Mouse (Mus musculus) WW6 (cell line): ENCODE measurements around the gene Ripor2.
A peak's percentile ranks its signal among the peaks of the same experiment; 100 is the strongest.

Source experiments
- DNase-seq: peaks from one replicate; pipeline ENCODE4 v3.0.0-alpha.2; 2013; ENCODE audit warnings: low read depth, low spot score

Ripor2 gene

GRCm38 (mm10) chr13:24584403-24584802 is 2.4 kb downstream of the Ripor2 start:
- DNase-seq: no peak

- no peak for DNase-seq
Measured at GRCm38 (mm10) chr13:24584841-24585240, 2.9 kb downstream of the Ripor2 start.

GRCm38 (mm10) chr13:24585369-24585768 is 3.4 kb downstream of the Ripor2 start:
- DNase-seq: no peak

GRCm38 (mm10) chr13:24587192-24587895 is 5.4 kb downstream of the Ripor2 start:
- DNase-seq: no peak

GRCm38 (mm10) chr13:24588603-24589002 is 6.6 kb downstream of the Ripor2 start:
- no peak for DNase-seq

- no peak for DNase-seq
Measured at GRCm38 (mm10) chr13:24591737-24592136, 9.7 kb downstream of the Ripor2 start.

- no peak for DNase-seq
Measured at GRCm38 (mm10) chr13:24594303-24594702, 12.3 kb downstream of the Ripor2 start.

- DNase-seq: no peak
Measured at GRCm38 (mm10) chr13:24599631-24600041, 17.6 kb downstream of the Ripor2 start.

GRCm38 (mm10) chr13:24602978-24603377 is 21.0 kb downstream of the Ripor2 start:
- DNase-seq: no peak

GRCm38 (mm10) chr13:24603591-24604009 is 21.6 kb downstream of the Ripor2 start:
- DNase-seq: no peak

- DNase-seq: no peak
Measured at GRCm38 (mm10) chr13:24604096-24604495, 22.1 kb downstream of the Ripor2 start.

- peak; percentile 40 for DNase-seq
Measured at GRCm38 (mm10) chr13:24604761-24605591, 23.0 kb downstream of the Ripor2 start.

- DNase-seq: no peak
Measured at GRCm38 (mm10) chr13:24605755-24606154, 23.8 kb downstream of the Ripor2 start.

- DNase-seq: no peak
Measured at GRCm38 (mm10) chr13:24607961-24608360, 26.0 kb downstream of the Ripor2 start.

GRCm38 (mm10) chr13:24608709-24609108 is 26.7 kb downstream of the Ripor2 start:
- DNase-seq: no peak

GRCm38 (mm10) chr13:24610883-24611282 is 28.9 kb downstream of the Ripor2 start:
- DNase-seq: no peak

GRCm38 (mm10) chr13:24613031-24613430 is 31.0 kb downstream of the Ripor2 start:
- no peak for DNase-seq

- DNase-seq: no peak
Measured at GRCm38 (mm10) chr13:24613433-24613832, 31.4 kb downstream of the Ripor2 start.

GRCm38 (mm10) chr13:24613927-24614780 is 32.2 kb downstream of the Ripor2 start:
- no peak for DNase-seq

- DNase-seq: peak; percentile 29
Measured at GRCm38 (mm10) chr13:24615921-24616565, 34.1 kb downstream of the Ripor2 start.

GRCm38 (mm10) chr13:24616645-24617044 is 34.7 kb downstream of the Ripor2 start:
- DNase-seq: no peak
